Mouse (Mus musculus) liver, postnatal 0 days (tissue): ENCODE results near the gene Slc5a1.

Source experiments
- CTCF ChIP-seq: sonication (generic); IDR thresholded peaks from 2 replicates; pipeline ENCODE4 v1.5.1; 2016; ENCODE audit warnings: antibody characterized with exemption, low read depth
- EP300 ChIP-seq: IDR thresholded peaks from 2 replicates; pipeline ENCODE4 v1.6.1; 2016; ENCODE audit warnings: antibody characterized with exemption, low read depth, mild to moderate bottlenecking

GRCm38 (mm10) chr5:33076490-33077191, 27.4 kb upstream of the Slc5a1 start:
- no peak for TF ChIP-seq CTCF
- TF ChIP-seq EP300 = no peak
